In the genomic region with DNA sequence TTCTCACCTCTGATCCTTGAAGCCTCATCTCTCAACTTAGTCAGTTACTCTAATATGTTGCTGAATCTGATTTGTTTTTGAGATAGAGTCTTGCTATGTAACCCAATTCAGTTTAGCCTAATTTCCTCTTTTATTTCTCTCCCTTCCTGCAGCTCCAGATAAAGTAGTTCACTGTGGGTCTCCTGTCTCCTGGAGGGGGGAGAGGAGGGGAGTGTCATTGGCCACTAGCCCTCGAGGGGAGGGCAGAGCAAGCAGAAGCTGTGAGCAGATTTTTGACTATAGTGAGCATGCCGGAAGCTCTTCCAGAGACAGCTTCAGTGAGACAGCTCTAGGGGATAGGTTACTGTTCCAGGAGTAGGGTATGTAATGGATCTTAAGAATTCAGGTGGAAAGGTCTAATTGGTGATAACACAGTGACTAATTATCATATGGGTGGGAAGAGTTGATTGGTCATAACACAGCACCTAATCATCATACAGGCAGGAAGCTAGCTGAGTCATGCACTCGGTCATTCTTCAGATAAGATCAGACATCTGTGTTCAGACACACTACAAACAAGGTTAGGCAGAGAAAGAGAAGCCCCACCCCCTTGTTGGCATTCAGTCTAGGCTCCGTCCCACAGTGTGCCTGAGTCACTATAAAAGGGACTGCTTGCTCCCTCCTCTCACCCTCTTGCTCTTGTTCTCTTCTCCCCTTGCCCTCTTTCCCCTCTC, we compare ENCODE assay signal across 1 mouse cellular context.
A peak's percentile ranks its signal among the peaks of the same experiment; 100 is the strongest.
TF ChIP-seq lines count a peak whose summit lies in the region.

No protein-coding gene starts in this region.

TF ChIP-seq in MEL, 35 proteins besides CTCF, POLR2A, EP300 and RAD21 (continued from another document):
- TF ChIP-seq MEF2A (IDR thresholded peaks at IDR 0.05; ENCODE audit: extremely low read depth, insufficient replicate concordance, low read depth, low read length, poor library complexity, severe bottlenecking) (no peak), E2F4 (IDR thresholded peaks at IDR 0.05; ENCODE audit: borderline replicate concordance, low read depth, low read length) (no peak), BHLHE40 (IDR thresholded peaks at IDR 0.05; ENCODE audit: borderline replicate concordance, low read depth, low read length) (no peak), ZKSCAN1 (IDR thresholded peaks at IDR 0.05; ENCODE audit: low read depth, low read length) (no peak), MYC (IDR thresholded peaks at IDR 0.05; ENCODE audit: low read depth, low read length) (no peak; the same call in 1 of the 2 replicates), ETS1 (IDR thresholded peaks at IDR 0.05; ENCODE audit: low read depth, low read length) (peak; percentile 93), CHD1 (IDR thresholded peaks at IDR 0.05; ENCODE audit: low read depth, low read length) (no peak), POLR2AphosphoS2 (IDR thresholded peaks at IDR 0.05; ENCODE audit: low read length) (no peak), JUND (IDR thresholded peaks at IDR 0.05; ENCODE audit: low read depth, low read length) (0 out of 2 replicates have a peak, but pooled peaks have one; percentile 24), GATA1 (IDR thresholded peaks at IDR 0.05; ENCODE audit: low read depth, low read length) (peak; percentile 70), MAX (IDR thresholded peaks at IDR 0.05; ENCODE audit: low read length) (peak; percentile 57; the same call in 1 of the 2 replicates), TCF12 (IDR thresholded peaks at IDR 0.05; ENCODE audit: low read depth, low read length) (peak; percentile 52; the same call in 1 of the 2 replicates), MXI1 (IDR thresholded peaks at IDR 0.05; ENCODE audit: low read depth, low read length) (peak; percentile 45), TBP (IDR thresholded peaks at IDR 0.05; ENCODE audit: low read depth, low read length) (peak; percentile 64), ZMIZ1 (IDR thresholded peaks at IDR 0.05; ENCODE audit: low read depth, low read length) (no peak), POLR2AphosphoS5 (IDR thresholded peaks at IDR 0.05; ENCODE audit: borderline replicate concordance, low read depth, low read length) (no peak), HCFC1 (IDR thresholded peaks at IDR 0.05; ENCODE audit: low read depth, low read length) (no peak), NRF1 (IDR thresholded peaks at IDR 0.05; ENCODE audit: insufficient read depth, low read depth, low read length, poor library complexity, severe bottlenecking) (no peak), MAFK (IDR thresholded peaks at IDR 0.05; ENCODE audit: borderline replicate concordance, low read depth, low read length) (no peak), ELF1 (IDR thresholded peaks at IDR 0.05; ENCODE audit: low read depth, low read length) (peak; percentile 39; the same call in 1 of the 2 replicates), KAT2A (conservative IDR thresholded peaks at IDR 0.05; ENCODE audit: low read depth, low read length) (no peak; the same call in 1 of the 2 replicates), ZC3H11A (IDR thresholded peaks at IDR 0.05; ENCODE audit: low read depth, low read length) (no peak)
